Mouse (Mus musculus) right cerebral cortex, postnatal 14 days (tissue): ENCODE results near the gene Gm11099.

Experiments used
- DNase-seq: peaks from one replicate; pipeline ENCODE4 v3.0.0; 2022

The Gm11099 gene

DNA sequence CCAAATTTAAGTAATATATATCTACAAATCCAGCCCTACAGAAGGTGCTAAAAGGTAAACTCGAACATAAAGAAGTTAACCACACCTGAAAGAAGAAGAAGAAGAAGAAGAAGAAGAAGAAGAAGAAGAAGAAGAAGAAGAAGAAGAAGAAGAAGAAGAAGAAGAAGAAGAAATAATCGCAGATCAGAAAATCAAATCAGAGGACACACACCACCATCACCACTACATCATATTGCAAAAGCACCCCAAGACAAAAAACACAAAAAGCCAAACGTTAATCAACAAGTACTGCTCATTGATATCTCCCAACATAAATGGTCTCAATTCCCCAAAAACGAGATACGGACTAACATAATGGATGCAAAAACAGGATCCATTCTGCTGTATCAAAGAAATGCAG, at the start of gene Gm11099:
Gene Gm11099, plus strand, starts transcription at position 301 of the 400 bp plus-strand sequence.
- no peak for DNase-seq

DNA sequence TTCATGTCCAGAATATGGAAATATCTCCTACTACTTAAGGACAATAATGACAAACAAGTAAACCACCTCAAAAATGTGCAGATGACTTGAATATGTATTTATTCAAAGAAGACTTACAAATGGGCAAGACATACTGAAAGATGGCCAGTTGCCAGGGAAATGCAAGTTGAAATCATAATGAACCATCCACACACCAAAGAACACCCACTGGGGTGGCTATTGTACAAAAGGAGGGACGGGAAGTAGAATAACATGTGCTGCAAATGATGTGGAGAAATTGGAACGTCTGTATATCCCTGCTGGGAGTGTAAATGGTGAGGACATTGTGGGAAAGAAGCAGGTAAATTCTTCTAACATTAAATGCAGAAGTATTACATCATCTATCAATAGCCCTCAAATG, 46.3 kb upstream of the Gm11099 start:
- DNase-seq = no peak

DNA sequence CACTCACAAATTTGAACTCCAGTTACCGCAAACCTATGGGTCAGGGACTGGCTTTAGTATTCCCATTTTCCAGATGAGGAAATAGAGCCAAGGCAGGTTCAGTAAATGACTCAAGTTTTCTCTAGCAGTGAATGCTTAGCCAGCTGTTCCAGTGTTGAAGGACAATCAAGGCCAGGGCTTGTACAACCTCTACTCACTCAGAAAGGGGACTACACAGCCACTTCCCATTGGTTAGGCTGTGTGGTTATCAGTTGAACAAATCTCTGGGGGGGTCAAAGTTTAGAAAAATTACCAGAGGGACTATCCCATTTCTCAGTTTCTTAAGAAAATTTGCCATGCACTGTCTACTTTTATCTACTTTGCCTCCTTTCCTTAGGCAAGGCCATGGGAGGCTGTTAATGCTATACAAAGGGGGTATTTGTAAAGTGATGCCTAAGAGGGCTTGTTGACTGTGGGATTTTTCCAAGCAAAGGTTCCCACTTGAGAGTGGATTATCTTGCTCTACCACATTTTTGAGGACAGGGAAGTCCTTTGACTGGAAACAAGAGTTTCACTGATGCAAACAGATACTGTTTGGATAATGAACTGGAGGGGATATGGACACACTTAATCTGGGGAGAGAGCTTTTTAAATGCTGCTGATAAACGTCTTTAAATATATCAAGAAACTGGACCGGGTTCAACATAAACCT, 30.2 kb upstream of the Gm11099 start:
- DNase-seq = no peak

DNA sequence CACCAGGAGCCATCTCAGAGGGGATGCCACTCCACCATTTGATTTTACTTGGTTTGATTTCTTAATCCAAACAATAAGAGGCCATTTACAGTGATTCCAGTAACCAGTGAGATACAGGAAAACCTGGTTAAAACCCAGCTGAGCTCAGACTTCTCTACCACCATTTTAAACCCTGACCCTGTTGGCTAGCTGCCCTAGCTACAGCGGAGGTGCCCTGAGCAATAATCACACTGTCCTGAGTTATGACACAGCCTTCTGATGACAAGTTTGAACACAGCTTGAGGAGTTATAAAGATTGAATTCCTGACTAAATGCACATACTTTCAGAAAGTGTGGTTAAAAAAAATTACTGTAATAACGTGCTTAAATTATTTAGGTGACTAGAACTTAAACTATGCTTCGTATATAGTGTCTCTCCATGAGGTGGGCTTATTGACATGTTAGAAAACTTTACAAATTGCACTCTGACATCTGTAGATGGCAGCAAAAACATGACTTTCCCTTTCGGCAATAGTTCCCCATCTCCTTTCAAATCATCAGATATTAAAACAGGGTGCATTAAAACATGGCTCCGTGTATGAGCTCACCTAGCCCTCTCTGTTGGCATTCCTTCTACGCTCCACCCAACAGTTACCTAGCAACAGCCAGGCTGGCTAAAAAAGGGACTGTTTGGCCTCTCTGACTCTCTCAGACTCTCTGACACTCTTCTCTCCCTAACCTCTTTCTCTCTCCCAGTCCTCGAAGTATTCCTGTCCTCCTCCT, 29.1 kb upstream of the Gm11099 start:
- DNase-seq = no peak

DNA sequence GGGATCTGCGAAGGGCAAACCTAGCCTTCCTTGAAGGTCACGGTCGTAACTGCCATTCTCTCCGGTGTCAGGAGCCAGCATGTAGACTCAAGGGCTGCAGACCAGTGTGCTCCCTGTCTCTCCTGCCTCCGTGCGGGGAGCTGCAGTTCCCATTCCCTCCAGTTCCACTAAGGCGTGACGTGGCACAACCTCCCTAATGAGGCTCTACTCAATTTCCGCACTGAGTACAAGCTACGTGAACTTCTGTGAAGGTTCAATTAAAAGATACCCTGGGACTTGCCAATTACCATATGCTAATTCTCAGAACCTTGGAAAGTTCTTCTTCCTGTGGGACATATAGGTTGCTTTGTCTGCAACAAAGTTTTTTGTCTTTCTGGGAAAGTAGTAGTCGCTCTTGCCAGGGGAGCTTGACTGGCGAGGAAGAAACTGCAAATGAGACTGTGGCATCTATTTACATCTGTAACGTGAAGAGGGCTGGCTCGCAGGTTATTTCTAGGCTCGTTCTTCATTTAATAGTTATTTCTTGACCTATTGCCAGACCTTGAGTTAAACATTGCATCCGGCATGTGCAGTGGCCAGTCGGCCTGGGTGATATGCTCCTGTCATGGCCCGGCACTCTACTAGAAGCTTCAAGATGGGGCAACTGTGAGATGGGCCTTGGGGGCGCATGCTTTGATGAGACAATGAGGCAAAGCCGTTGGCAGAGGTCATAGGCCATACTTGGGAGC, 26.8 kb upstream of the Gm11099 start:
- DNase-seq = no peak

DNA sequence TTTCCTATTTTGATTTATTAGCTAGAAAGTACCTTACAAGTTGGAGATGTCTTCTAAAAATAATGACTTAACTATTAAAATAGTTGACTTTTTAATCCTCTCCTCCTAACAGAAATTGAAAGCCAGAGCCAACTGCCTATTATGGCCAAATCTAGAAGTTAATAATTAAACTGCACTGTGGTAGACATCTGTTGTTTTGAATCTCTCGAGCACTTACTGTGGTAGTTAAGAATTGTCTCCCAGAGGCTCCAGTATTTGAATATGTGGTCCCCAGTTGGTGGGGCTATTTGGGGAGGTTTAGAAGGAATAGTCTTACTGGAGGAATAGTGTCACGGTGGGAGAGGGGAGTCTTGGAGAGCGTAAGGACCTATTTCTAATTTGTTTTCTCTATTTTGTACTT, 18.2 kb upstream of the Gm11099 start:
- no peak for DNase-seq

DNA sequence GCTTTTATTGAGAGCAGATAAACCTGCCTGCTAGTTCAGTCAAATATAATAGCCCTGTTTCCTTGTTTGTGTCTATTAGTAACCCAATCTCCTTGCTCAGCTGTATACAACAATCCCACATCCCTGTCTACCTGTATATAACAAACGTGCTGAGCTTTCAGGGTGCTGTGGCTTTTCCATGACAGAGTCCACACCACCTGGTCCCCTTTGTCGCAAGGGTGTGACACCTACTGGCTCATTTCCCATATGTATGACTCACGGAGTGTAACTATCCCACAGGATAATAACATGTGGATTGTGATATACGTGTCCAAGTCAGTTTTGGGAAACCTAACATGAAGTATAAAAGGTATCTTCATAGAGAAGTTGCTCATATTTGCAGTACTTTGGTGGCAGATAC, 16.8 kb upstream of the Gm11099 start:
- DNase-seq = no peak

DNA sequence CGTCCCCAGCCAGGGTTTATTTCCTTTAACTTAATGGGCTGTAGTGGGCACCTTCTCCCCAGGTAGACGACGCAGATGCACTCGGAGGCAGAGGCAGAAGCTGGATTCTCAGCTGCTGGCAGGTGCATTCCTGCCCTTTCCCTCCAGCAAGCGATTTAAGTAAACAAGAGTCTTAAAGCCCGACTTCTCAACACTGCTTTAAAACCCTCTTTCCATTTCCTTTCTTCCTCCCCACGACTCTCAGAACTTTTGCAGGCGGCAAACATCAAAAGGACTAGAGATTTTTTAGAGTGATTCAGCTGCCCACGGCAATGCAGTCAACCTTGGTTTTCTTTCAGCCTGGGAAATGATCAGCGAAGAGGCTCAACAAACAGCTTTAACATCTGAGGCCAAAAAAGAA, 14.7 kb upstream of the Gm11099 start:
- DNase-seq = no peak

DNA sequence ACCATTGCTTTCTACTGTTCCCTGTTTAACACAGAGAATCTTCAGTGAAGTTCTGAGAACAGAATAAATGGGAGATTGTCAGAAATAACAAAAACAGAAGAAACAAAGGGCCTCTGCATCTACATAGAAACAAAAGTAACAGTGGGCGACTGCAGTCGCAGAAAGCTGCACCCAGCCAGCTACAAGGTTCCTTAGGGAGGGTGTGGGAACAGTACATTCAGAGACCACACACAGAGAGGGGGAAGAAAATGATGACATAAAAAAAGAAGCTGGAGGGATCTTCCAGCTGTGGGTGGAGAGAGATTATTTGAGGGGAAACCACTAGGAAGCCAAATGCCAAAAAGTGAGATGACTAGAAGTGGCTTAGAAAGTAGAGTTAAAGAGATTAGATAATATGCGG, 20.6 kb downstream of the Gm11099 start:
- no peak for DNase-seq

DNA sequence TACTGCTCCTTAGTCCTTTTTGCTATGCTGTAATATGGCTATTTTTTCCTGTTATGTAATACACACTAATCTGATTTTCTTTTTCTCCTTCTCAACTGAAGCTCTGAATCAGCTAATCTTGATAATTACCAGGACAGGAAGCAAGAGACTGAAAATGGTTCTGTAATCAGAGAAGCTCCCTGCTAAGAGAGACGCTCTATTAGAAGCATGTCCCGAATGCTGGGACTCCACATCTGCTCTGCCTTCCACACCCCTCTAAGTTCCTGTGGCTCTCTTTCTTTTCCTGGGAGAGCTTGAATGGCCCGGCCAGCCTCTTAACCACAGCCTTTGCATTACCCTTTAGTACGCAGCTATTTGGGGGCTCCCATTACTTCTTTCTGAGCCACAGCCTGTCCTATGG, 45.8 kb downstream of the Gm11099 start:
- DNase-seq = no peak

DNA sequence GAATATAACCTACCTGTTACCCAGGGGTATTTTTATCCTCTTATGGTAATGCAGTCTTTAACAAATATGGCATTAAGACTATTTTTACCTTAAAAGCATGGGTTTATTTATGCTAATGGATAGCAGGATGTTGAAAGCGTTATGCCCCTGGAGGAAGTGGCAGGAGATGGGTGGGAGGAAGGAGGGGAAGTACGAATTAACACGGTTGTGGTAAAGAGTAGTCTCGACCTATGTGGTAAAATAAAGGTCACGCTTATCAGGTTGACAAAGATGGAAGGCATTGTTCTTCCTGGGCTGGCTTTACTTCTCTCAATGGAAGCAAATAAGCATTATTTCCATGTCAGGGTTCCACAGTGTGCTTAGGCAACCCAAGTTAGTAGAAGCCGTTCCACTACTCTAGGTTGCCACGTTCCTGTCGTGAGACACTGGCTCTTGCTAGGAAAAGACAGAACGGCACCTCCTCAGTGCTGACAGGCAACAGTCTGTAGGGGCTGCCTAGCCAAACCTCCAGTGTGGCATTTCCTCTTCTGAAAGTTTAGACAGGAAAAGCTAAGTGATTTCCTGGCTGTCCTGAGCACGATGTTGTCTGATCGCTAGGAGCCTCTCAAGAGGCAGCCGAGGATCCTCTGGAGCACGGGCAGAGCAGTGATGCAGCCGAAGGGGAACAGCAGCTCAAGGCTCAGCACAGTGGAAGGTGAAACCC, 47.7 kb downstream of the Gm11099 start:
- DNase-seq = no peak

DNA sequence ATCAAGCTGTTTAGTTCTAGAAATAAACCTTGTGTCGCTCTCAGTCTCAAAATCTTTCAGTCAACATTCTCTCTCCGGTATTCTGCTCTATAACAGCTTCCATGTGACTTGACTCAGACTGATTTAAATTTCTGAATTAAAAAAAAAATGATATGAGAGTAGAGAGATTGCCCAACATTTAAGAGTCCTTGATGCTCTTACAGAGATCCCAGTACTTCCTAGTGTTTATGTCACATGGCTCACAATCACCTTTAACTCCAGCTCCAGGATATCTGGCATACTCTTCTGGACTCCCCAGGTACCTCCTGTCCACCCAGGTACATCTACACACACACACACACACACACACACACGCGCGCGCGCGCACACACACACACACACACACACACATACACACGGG, 53.1 kb downstream of the Gm11099 start:
- no peak for DNase-seq

DNA sequence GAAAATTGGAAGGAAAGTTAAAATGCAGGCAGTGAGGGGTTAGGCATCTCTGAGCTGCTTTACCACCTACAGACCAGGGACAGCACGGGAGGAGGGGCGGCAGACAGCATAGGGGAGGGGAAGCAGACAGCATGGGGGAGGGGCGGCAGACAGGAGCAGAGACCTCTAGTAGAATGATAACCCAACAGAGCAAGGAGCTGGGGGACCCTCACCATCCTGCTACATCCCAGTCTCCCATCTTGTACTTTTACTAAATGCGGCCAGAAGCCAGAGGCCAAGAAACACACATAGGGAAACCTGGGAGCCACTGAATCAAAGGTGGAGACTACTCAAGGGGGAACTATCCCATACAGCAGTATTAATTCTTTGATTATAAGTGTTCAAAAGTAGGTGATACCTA, 59.1 kb downstream of the Gm11099 start:
- DNase-seq = no peak

DNA sequence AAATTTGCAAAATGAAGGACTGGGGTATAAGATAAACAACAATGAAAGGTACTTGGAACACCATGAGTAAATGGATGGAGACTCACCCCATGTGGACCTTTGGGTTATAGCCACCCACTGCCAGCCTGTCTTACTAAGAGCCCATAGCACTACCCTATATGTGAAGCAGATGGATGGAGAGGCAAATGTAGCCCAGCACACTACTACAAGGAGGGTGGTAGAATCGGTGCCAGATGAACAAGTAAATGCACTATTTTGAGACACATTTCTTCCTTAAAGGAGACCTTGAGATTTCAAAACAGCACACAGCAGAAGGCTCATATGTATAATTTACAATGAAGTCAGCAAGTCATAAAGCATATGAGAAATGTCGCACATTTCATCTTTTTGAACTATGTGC, 66.3 kb downstream of the Gm11099 start:
- DNase-seq = no peak

DNA sequence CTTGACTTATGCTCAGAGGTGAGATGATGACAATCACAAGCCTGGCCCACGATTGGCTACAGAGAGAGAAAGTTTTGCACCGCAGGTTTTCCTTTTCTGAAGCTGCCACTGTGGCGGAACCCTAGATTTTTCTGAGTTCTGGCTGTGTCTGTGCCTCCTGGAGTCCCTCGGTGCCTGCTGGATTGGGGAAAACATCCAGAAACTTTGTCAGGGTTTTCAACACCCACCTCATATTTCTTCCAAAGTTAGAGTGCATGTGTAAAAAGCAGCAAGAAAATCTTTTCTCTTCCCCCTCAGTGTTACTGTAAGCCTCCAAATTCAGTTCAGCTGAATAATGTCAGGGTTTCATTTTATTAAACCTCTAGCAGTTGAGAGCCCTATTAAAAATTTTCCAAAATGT, 82.1 kb downstream of the Gm11099 start:
- no peak for DNase-seq

DNA sequence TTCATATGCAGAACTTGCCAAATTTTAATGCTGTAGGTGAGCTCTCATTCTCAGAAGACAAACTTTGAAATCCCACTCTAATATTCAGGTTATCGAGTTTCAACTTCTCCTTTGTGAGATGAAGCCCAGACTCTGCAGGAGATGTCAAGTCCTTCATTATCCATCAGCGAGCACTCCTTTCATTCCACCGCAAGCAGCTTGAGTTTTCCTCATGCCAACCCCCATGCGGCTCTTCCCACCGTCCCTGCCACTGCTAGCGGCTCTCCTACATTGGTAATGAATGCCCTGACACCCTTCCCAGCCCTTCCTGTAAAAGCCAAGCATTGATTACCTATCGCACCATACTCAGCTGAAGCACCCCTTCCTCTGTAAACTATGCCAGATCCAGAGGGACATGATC, 89.6 kb downstream of the Gm11099 start:
- DNase-seq = no peak

DNA sequence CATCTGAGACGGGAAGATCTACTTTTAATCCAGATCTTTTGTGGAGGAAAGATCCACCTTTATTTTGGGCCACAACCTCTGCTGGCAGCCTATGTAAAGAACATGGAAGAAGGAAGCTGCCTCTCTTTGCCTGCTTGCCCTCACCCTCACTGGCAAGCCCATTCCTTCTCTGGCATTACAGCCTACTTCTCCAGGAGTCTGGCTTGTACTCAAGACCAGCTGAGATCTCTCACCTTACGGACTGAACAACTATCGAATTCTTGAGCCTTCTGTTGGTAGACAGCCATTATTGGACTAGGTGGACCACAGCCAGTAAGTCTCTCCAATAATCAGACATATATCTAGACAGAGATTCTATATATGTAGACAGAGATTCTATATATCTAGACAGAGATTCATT, 92.9 kb downstream of the Gm11099 start:
- no peak for DNase-seq

DNA sequence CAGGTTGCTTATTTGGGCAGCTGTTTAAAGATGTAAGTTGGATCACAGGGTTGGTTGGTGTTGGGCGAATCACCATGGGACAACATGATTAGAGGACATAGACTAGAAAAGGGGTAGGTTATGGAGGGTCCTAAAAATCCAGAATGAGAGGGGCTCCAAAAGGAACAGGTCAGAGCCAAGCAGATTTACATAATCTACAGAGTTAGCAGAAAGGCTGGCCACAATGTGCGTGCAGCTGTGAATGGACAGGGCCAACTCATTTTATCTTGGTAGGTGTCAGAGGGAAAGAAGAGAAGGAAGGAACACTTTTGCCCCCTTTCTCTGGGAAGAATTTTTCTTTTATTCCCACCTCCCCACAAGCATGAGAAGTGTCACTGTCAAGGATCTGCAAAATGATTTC, 97.1 kb downstream of the Gm11099 start:
- DNase-seq = no peak

DNA sequence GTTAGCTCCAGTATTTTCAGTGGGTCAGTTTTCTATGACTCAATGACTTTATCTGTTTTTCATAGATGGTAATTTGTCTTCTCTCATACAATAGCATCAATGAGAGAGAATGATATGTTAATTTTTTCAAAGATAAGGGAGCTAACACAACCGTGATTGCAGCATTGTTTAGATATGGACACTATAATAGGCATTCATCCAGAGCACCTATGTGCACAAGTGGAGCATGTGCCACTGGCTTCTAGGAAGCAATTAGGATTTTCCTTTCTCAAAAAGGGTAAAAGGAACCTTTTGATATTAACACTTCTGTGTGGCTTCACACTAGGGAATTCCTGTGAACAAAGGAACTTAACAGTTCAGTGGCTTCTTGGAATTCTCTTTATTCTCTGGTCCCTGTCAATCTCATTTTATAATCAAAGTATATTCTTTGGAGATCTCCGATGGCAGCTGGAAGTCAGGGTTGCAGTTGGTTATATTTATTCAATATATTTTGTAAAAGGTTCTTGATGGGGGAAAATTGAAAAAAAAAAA, 97.6 kb downstream of the Gm11099 start:
- no peak for DNase-seq
